Mouse (Mus musculus): ENCODE measurements at regions not wholly inside any gene's neighbourhood (a gene's known extent, or its start where the extent isn't known, plus 50 kb on each side); places are given as distances from the start of the nearest gene placed in this dataset.

GRCm38 (mm10) chr4:10035336-10035735, 839.0 kb upstream of the 2610301B20Rik start:
- no peaks in the 10 kb centered on the region for H3K4me1 ChIP-seq (ENCODE audit: control insufficient read depth, insufficient read depth, low read length)
- no peaks in the 10 kb centered on the region for H3K36me3 ChIP-seq (ENCODE audit: control insufficient read depth, insufficient read depth, low read length)
- WGBS, result 100% methylated on average over 1 of the region's 1 CpGs
- no peak overlapping the region for H3K9ac ChIP-seq (ENCODE audit: low read length)
- DNase-seq (ENCODE audit: low spot score) (no peak), ATAC-seq (no peak)
- no peak overlapping the region for H3K4me3 ChIP-seq (ENCODE audit: low read depth, low read length)
- H3K9me3 ChIP-seq (replicated peaks; ENCODE audit: control insufficient read depth, low read length), result no peaks in the 10 kb centered on the region
- no peak overlapping the region for H3K4me2 ChIP-seq (ENCODE audit: low read length)
- H3K27me3 ChIP-seq (replicated peaks; ENCODE audit: control insufficient read depth, insufficient read depth, low read length), result no peaks in the 10 kb centered on the region
- no peak overlapping the region for H3K27ac ChIP-seq (ENCODE audit: low read depth, low read length)

- Histone ChIP-seq H3K4me1 (ENCODE audit: control insufficient read depth, insufficient read depth, low read length) (no peaks in the 10 kb centered on the region), H3K4me3 (ENCODE audit: low read depth, low read length) (no peak overlapping the region), H3K27me3 (replicated peaks; ENCODE audit: control insufficient read depth, insufficient read depth, low read length) (no peaks in the 10 kb centered on the region), H3K4me2 (ENCODE audit: low read length) (no peak overlapping the region), H3K27ac (ENCODE audit: low read depth, low read length) (no peak overlapping the region), H3K9me3 (replicated peaks; ENCODE audit: control insufficient read depth, low read length) (no peaks in the 10 kb centered on the region), H3K36me3 (ENCODE audit: control insufficient read depth, insufficient read depth, low read length) (no peaks in the 10 kb centered on the region), H3K9ac (ENCODE audit: low read length) (no peak overlapping the region)
- DNase-seq (ENCODE audit: low spot score) (no peak), ATAC-seq (no peak)
- WGBS, result 72% methylated on average over 2 of the region's 2 CpGs
Measured at GRCm38 (mm10) chr4:10041301-10042093, 832.8 kb upstream of the 2610301B20Rik start.

DNA sequence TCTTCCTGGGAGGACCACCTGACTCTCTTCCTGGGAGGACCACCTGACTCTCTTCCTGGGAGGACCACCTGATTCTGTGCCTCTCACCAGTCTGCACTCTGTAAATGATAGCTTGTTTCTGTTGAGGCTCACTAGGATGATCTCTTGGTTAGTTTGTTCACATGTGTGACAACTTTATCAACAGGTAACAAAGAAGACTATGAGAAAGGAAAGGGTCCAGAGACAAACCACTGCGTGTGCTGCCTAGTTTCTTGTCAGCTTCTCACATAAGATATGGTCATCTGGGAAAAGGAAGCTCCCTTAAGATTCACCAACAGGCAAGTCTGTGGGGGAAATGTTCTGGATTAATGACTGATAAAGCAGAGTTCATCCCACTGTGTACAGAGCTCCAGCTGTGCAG, 825.5 kb upstream of the 2610301B20Rik start:
- no peak overlapping the region for H3K4me2 ChIP-seq (ENCODE audit: low read length)
- WGBS, result 83% methylated on average over 1 of the region's 1 CpGs
- no peak for ATAC-seq

DNA sequence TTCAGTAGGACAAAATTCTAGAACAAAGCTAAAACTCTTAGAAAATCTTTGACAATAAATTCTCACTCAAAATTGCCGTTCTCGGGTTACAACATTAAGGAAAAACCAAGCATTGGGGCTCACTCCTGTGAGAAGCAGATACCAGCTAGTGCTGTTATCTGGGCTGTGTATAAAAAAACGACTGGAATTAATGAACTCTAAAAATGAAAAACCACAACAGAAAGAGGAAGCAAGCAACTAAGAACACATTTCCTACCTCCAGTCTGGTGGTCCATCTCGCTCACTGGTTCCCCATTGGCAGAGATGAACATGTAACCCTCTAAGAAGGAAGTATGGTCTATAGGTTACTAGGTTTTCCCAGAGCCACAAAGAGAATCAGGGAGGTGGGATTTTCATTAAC, 824.9 kb upstream of the 2610301B20Rik start:
- Histone ChIP-seq H3K4me1 (ENCODE audit: control insufficient read depth, insufficient read depth, low read length) (no peaks in the 10 kb centered on the region), H3K4me3 (ENCODE audit: low read depth, low read length) (no peak overlapping the region), H3K27me3 (replicated peaks; ENCODE audit: control insufficient read depth, insufficient read depth, low read length) (no peaks in the 10 kb centered on the region), H3K4me2 (ENCODE audit: low read length) (no peak overlapping the region), H3K9ac (ENCODE audit: low read length) (no peak overlapping the region), H3K9me3 (replicated peaks; ENCODE audit: control insufficient read depth, low read length) (no peaks in the 10 kb centered on the region), H3K36me3 (ENCODE audit: control insufficient read depth, insufficient read depth, low read length) (no peaks in the 10 kb centered on the region), H3K27ac (ENCODE audit: low read depth, low read length) (no peak overlapping the region)
- no peak for DNase-seq (ENCODE audit: low spot score)
- no peak for ATAC-seq
- WGBS, result 72% methylated on average over 4 of the region's 4 CpGs

More for the DNA sequence above, 825.5 kb upstream of the 2610301B20Rik start:
- no peaks in the 10 kb centered on the region for H3K36me3 ChIP-seq (ENCODE audit: control insufficient read depth, insufficient read depth, low read length)
- no peak for DNase-seq (ENCODE audit: low spot score)
- no peaks in the 10 kb centered on the region for H3K9me3 ChIP-seq (replicated peaks; ENCODE audit: control insufficient read depth, low read length)
- no peak overlapping the region for H3K9ac ChIP-seq (ENCODE audit: low read length)
- no peaks in the 10 kb centered on the region for H3K4me1 ChIP-seq (ENCODE audit: control insufficient read depth, insufficient read depth, low read length)
- no peak overlapping the region for H3K4me3 ChIP-seq (ENCODE audit: low read depth, low read length)
- no peak overlapping the region for H3K27ac ChIP-seq (ENCODE audit: low read depth, low read length)
- H3K27me3 ChIP-seq (replicated peaks; ENCODE audit: control insufficient read depth, insufficient read depth, low read length), result no peaks in the 10 kb centered on the region

GRCm38 (mm10) chr4:10051296-10052267, 822.7 kb upstream of the 2610301B20Rik start:
- Histone ChIP-seq H3K9ac (ENCODE audit: low read length) (no peak overlapping the region), H3K27me3 (replicated peaks; ENCODE audit: control insufficient read depth, insufficient read depth, low read length) (no peaks in the 10 kb centered on the region), H3K4me1 (ENCODE audit: control insufficient read depth, insufficient read depth, low read length) (no peaks in the 10 kb centered on the region), H3K9me3 (replicated peaks; ENCODE audit: control insufficient read depth, low read length) (no peaks in the 10 kb centered on the region), H3K4me3 (ENCODE audit: low read depth, low read length) (no peak overlapping the region), H3K4me2 (ENCODE audit: low read length) (no peak overlapping the region), H3K27ac (ENCODE audit: low read depth, low read length) (no peak overlapping the region), H3K36me3 (ENCODE audit: control insufficient read depth, insufficient read depth, low read length) (no peaks in the 10 kb centered on the region)
- WGBS, result 59% methylated on average over 5 of the region's 5 CpGs
- ATAC-seq (peak; percentile 85), DNase-seq (ENCODE audit: low spot score) (peak; percentile 66)

DNA sequence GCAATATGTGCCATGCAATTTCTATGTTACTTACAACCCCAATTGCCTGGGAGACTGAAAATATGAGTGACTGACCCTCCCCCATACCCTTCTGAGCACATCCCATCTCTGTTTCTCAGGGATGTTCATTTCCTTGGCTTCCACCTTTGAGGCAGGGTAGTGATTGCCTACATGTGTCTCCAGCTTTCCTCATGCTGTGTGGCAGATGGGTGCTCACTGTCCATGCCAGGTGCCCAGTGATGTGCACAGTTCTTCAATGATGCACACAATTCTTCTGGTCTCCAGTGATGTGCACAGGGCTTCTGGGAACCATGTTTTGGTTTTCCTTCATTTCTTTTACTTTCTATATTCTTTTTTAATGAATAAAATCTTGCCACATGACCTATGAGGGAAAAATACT, 821.4 kb upstream of the 2610301B20Rik start:
- Histone ChIP-seq H3K27me3 (replicated peaks; ENCODE audit: control insufficient read depth, insufficient read depth, low read length) (no peaks in the 10 kb centered on the region), H3K27ac (ENCODE audit: low read depth, low read length) (no peak overlapping the region), H3K36me3 (ENCODE audit: control insufficient read depth, insufficient read depth, low read length) (no peaks in the 10 kb centered on the region), H3K9ac (ENCODE audit: low read length) (no peak overlapping the region), H3K9me3 (replicated peaks; ENCODE audit: control insufficient read depth, low read length) (no peaks in the 10 kb centered on the region), H3K4me2 (ENCODE audit: low read length) (no peak overlapping the region), H3K4me3 (ENCODE audit: low read depth, low read length) (no peak overlapping the region), H3K4me1 (ENCODE audit: control insufficient read depth, insufficient read depth, low read length) (no peaks in the 10 kb centered on the region)
- ATAC-seq (no peak), DNase-seq (ENCODE audit: low spot score) (no peak)

- Histone ChIP-seq H3K9me3 (replicated peaks; ENCODE audit: control insufficient read depth, low read length) (no peaks in the 10 kb centered on the region), H3K27ac (ENCODE audit: low read depth, low read length) (no peak overlapping the region), H3K4me3 (ENCODE audit: low read depth, low read length) (no peak overlapping the region), H3K4me2 (ENCODE audit: low read length) (no peak overlapping the region), H3K9ac (ENCODE audit: low read length) (no peak overlapping the region), H3K36me3 (ENCODE audit: control insufficient read depth, insufficient read depth, low read length) (no peaks in the 10 kb centered on the region), H3K4me1 (ENCODE audit: control insufficient read depth, insufficient read depth, low read length) (no peaks in the 10 kb centered on the region), H3K27me3 (replicated peaks; ENCODE audit: control insufficient read depth, insufficient read depth, low read length) (no peaks in the 10 kb centered on the region)
- ATAC-seq (no peak), DNase-seq (ENCODE audit: low spot score) (no peak)
- 83% methylated on average over 5 of the region's 5 CpGs for WGBS
Measured at GRCm38 (mm10) chr4:10072500-10073106, 801.7 kb upstream of the 2610301B20Rik start.

GRCm38 (mm10) chr4:10079565-10080169, 794.6 kb upstream of the 2610301B20Rik start:
- H3K9me3 ChIP-seq (replicated peaks; ENCODE audit: control insufficient read depth, low read length), result no peaks in the 10 kb centered on the region
- WGBS, result 59% methylated on average over 3 of the region's 3 CpGs
- H3K4me3 ChIP-seq (ENCODE audit: low read depth, low read length), result no peak overlapping the region
- H3K4me2 ChIP-seq (ENCODE audit: low read length), result no peak overlapping the region
- H3K27ac ChIP-seq (ENCODE audit: low read depth, low read length), result no peak overlapping the region
- ATAC-seq (no peak), DNase-seq (ENCODE audit: low spot score) (peak; percentile 35)
- H3K27me3 ChIP-seq (replicated peaks; ENCODE audit: control insufficient read depth, insufficient read depth, low read length), result no peaks in the 10 kb centered on the region
- H3K4me1 ChIP-seq (ENCODE audit: control insufficient read depth, insufficient read depth, low read length), result no peaks in the 10 kb centered on the region
- no peaks in the 10 kb centered on the region for H3K36me3 ChIP-seq (ENCODE audit: control insufficient read depth, insufficient read depth, low read length)
- H3K9ac ChIP-seq (ENCODE audit: low read length), result no peak overlapping the region
